Mouse (Mus musculus) stomach, postnatal 0 days (tissue): Measurements from ENCODE around the gene Lrrtm1.

Experiments
- CTCF ChIP-seq: IDR thresholded peaks from 2 replicates; pipeline ENCODE4 v1.5.1; 2016; ENCODE audit warnings: antibody characterized with exemption, low read depth, mild to moderate bottlenecking, moderate library complexity
- EP300 ChIP-seq: optimal IDR thresholded peaks from 2 replicates; pipeline ENCODE3; 2016; ENCODE audit warnings: antibody characterized with exemption

- TF ChIP-seq EP300: no peak
- no peak for TF ChIP-seq CTCF
Measured at GRCm38 (mm10) chr6:77291415-77291814, 48.9 kb downstream of the Lrrtm1 start.
